ENCODE assay signal across 8 mouse cellular contexts in genomic region chr5:92263761-92264359, GRCm38 (mm10). TPM values are rescaled to one million over a fixed set of nuclear protein-coding genes. Genes with fewer than 3 reads are reported as not detected.
DNase-seq lines count a peak whose midpoint lies in the region; ATAC-seq and TF ChIP-seq lines count a peak whose summit lies in the region.

No protein-coding gene starts in this region.

- peak overlapping the region; percentile 55; the same call in 1 of the 2 replicates for H3K27ac ChIP-seq in limb, embryonic 13.5 days
- no peak overlapping the region for H3K27ac ChIP-seq in limb, embryonic 10.5 days
- no peak overlapping the region for H3K27ac ChIP-seq in forebrain, embryonic 11.5 days (ENCODE audit: low read depth, low read length)
- 0 out of 2 replicates have a peak overlapping the region, but pooled peaks have one; percentile 11 for H3K27ac ChIP-seq in heart, postnatal 0 days (ENCODE audit: low read depth)
- no peak overlapping the region for H3K27ac ChIP-seq in midbrain, embryonic 14.5 days (replicated peaks; ENCODE audit: low read depth, low read length)

- no peak overlapping the region for H3K9ac ChIP-seq in limb, embryonic 13.5 days
- no peak overlapping the region for H3K9ac ChIP-seq in forebrain, embryonic 11.5 days (ENCODE audit: low read length)
- H3K9ac ChIP-seq in heart, postnatal 0 days (replicated peaks; ENCODE audit: low read depth, low read length), result no peak overlapping the region
- no peak overlapping the region for H3K9ac ChIP-seq in midbrain, embryonic 14.5 days (replicated peaks; ENCODE audit: low read length)

- no peak overlapping the region for H3K4me3 ChIP-seq in limb, embryonic 13.5 days
- H3K4me3 ChIP-seq in limb, embryonic 10.5 days, result no peak overlapping the region
- no peak overlapping the region for H3K4me3 ChIP-seq in forebrain, embryonic 11.5 days (ENCODE audit: low read depth, low read length)
- no peak overlapping the region for H3K4me3 ChIP-seq in heart, postnatal 0 days (ENCODE audit: low read depth, low read length)
- H3K4me3 ChIP-seq in midbrain, embryonic 14.5 days (replicated peaks; ENCODE audit: low read depth, low read length), result no peak overlapping the region

- no peak overlapping the region for H3K4me2 ChIP-seq in limb, embryonic 13.5 days (replicated peaks)
- no peak overlapping the region for H3K4me2 ChIP-seq in forebrain, embryonic 11.5 days (ENCODE audit: low read depth, low read length, severe bottlenecking)
- no peak overlapping the region for H3K4me2 ChIP-seq in heart, postnatal 0 days (ENCODE audit: low read depth, low read length)
- no peak overlapping the region for H3K4me2 ChIP-seq in midbrain, embryonic 14.5 days (ENCODE audit: low read length)

- H3K36me3 ChIP-seq in limb, embryonic 13.5 days, result no peaks in the 10 kb centered on the region
- H3K36me3 ChIP-seq in limb, embryonic 10.5 days, result 0 out of 2 replicates have a peak, but pooled peaks cover 3% of the 10 kb centered on the region
- no peaks in the 10 kb centered on the region for H3K36me3 ChIP-seq in forebrain, embryonic 11.5 days (ENCODE audit: control insufficient read depth, insufficient read depth, low read length)
- H3K36me3 ChIP-seq in heart, postnatal 0 days (replicated peaks; ENCODE audit: control insufficient read depth, insufficient read depth, low read length), result no peaks in the 10 kb centered on the region
- H3K36me3 ChIP-seq in midbrain, embryonic 14.5 days (ENCODE audit: control insufficient read depth, insufficient read depth, low read length), result no peaks in the 10 kb centered on the region

- H3K27me3 ChIP-seq in limb, embryonic 13.5 days, result no peaks in the 10 kb centered on the region
- no peaks in the 10 kb centered on the region for H3K27me3 ChIP-seq in limb, embryonic 10.5 days (ENCODE audit: low read depth, poor library complexity, severe bottlenecking)
- H3K27me3 ChIP-seq in forebrain, embryonic 11.5 days (ENCODE audit: control insufficient read depth, insufficient read depth, low read length), result no peaks in the 10 kb centered on the region
- no peaks in the 10 kb centered on the region for H3K27me3 ChIP-seq in heart, postnatal 0 days (ENCODE audit: control insufficient read depth, insufficient read depth, low read length)
- no peaks in the 10 kb centered on the region for H3K27me3 ChIP-seq in midbrain, embryonic 14.5 days (ENCODE audit: control insufficient read depth, insufficient read depth, low read length)

- no peaks in the 10 kb centered on the region for H3K9me3 ChIP-seq in limb, embryonic 13.5 days
- no peaks in the 10 kb centered on the region for H3K9me3 ChIP-seq in limb, embryonic 10.5 days (replicated peaks)
- no peaks in the 10 kb centered on the region for H3K9me3 ChIP-seq in forebrain, embryonic 11.5 days (ENCODE audit: control insufficient read depth, low read length)
- no peaks in the 10 kb centered on the region for H3K9me3 ChIP-seq in heart, postnatal 0 days (replicated peaks; ENCODE audit: control insufficient read depth, low read length)
- no peaks in the 10 kb centered on the region for H3K9me3 ChIP-seq in midbrain, embryonic 14.5 days (ENCODE audit: control insufficient read depth, low read length)

- peak; percentile 74 for ATAC-seq in limb, embryonic 13.5 days (ENCODE audit: low FRiP score, low read depth)
- ATAC-seq in forebrain, embryonic 11.5 days (replicated peaks; ENCODE audit: low FRiP score), result peak; percentile 86
- ATAC-seq in heart, postnatal 0 days (ENCODE audit: insufficient read depth, low read depth), result peak; percentile 92
- peak; percentile 79 for ATAC-seq in midbrain, embryonic 14.5 days (ENCODE audit: low FRiP score, low TSS enrichment)
- ATAC-seq in granulocyte monocyte progenitor cell, adult 5-6 weeks (replicated peaks; ENCODE audit: poor library complexity, severe bottlenecking), result no peak

- TF ChIP-seq CTCF in heart, postnatal 0 days (IDR thresholded peaks at IDR 0.05; ENCODE audit: low read depth), result no peak

- no peak for TF ChIP-seq EP300 in heart, postnatal 0 days (IDR thresholded peaks at IDR 0.05; ENCODE audit: low read depth)

- no peak for DNase-seq in limb, embryonic 10.5 days (ENCODE audit: low spot score)
- DNase-seq in forebrain, embryonic 11.5 days (ENCODE audit: low spot score), result peak; percentile 64
- DNase-seq in heart, postnatal 0 days (ENCODE audit: low spot score), result peak; percentile 88
- DNase-seq in layer of hippocampus, postnatal 36 days, result peak; percentile 71
- DNase-seq in midbrain, embryonic 14.5 days, result peak; percentile 80
- peak; percentile 84 for DNase-seq in testis, postnatal 14 days (ENCODE audit: low spot score)

- peaks cover 11% of the 10 kb centered on the region for H3K4me1 ChIP-seq in limb, embryonic 13.5 days
- peaks cover 10% of the 10 kb centered on the region for H3K4me1 ChIP-seq in limb, embryonic 10.5 days
- peaks cover 4% of the 10 kb centered on the region; the same call in 1 of the 2 replicates for H3K4me1 ChIP-seq in forebrain, embryonic 11.5 days (replicated peaks; ENCODE audit: control insufficient read depth, insufficient read depth, low read length)
- 0 out of 2 replicates have a peak, but pooled peaks cover 11% of the 10 kb centered on the region for H3K4me1 ChIP-seq in heart, postnatal 0 days (ENCODE audit: control insufficient read depth, insufficient read depth)
- peaks cover 5% of the 10 kb centered on the region; the same call in 1 of the 2 replicates for H3K4me1 ChIP-seq in midbrain, embryonic 14.5 days (ENCODE audit: control insufficient read depth, insufficient read depth, low read length)

- 49% methylated on average over 4 of the region's 4 CpGs for WGBS in limb, embryonic 13.5 days
- 60% methylated on average over 4 of the region's 4 CpGs for WGBS in limb, embryonic 10.5 days
- WGBS in forebrain, embryonic 11.5 days, result 11% methylated on average over 4 of the region's 4 CpGs
- WGBS in heart, postnatal 0 days, result 11% methylated on average over 4 of the region's 4 CpGs
- 3% methylated on average over 4 of the region's 4 CpGs for WGBS in midbrain, embryonic 14.5 days

RNA-seq across cellular contexts. Expression of gene Ppef2, which starts 7.8 kb away (rescaled TPM):
- polyA plus RNA-seq in limb, embryonic 13.5 days (2015; fragmentation: Nextera tagmentation; extraction: Ambion mirVana), result 0.06 and 0.13 TPM in 2 replicates
- polyA plus RNA-seq in limb, embryonic 10.5 days (2016; fragmentation: Nextera tagmentation; extraction: Ambion mirVana), result 0.16 and 0.58 TPM in 2 replicates
- polyA plus RNA-seq in forebrain, embryonic 11.5 days (2014; fragmentation: Nextera tagmentation; extraction: Ambion mirVana), result not detected in 2 replicates
- 0.31 TPM in 1 of 2 replicates, not detected in the other for total RNA-seq in heart, postnatal 0 days (2014; rRNA removed; ENCODE audit: low replicate concordance)
- polyA plus RNA-seq in heart, postnatal 0 days (2015; fragmentation: Nextera tagmentation; extraction: Ambion mirVana), result 0.07 TPM in 1 of 2 replicates, not detected in the other
- total RNA-seq in layer of hippocampus, postnatal 36 days (2021), result under 1 TPM; 0.82 to 0.94 TPM
- 0.43 and 0.49 TPM in 2 replicates for polyA plus RNA-seq in midbrain, embryonic 14.5 days (2014; fragmentation: Nextera tagmentation; extraction: Ambion mirVana)
- total RNA-seq in granulocyte monocyte progenitor cell, adult 5-6 weeks (2014; fragmentation: Nextera tagmentation), result not detected in 2 replicates
- total RNA-seq in granulocyte monocyte progenitor cell, adult 5-6 weeks (2017), result not detected in 2 replicates

RNA-seq across cellular contexts. Expression of gene Naaa, which starts 14.1 kb away (rescaled TPM):
- 11.6 and 12.3 TPM in 2 replicates for polyA plus RNA-seq in limb, embryonic 13.5 days (2015; fragmentation: Nextera tagmentation; extraction: Ambion mirVana)
- polyA plus RNA-seq in limb, embryonic 10.5 days (2016; fragmentation: Nextera tagmentation; extraction: Ambion mirVana), result 8.8 and 9.2 TPM in 2 replicates
- 3.6 and 4.0 TPM in 2 replicates for polyA plus RNA-seq in forebrain, embryonic 11.5 days (2014; fragmentation: Nextera tagmentation; extraction: Ambion mirVana)
- total RNA-seq in heart, postnatal 0 days (2014; rRNA removed; ENCODE audit: low replicate concordance), result 5.7 and 9.7 TPM in 2 replicates
- 6.4 and 7.5 TPM in 2 replicates for polyA plus RNA-seq in heart, postnatal 0 days (2015; fragmentation: Nextera tagmentation; extraction: Ambion mirVana)
- total RNA-seq in layer of hippocampus, postnatal 36 days (2021), result 10 to 100 TPM; 45.7 to 48.5 TPM
- polyA plus RNA-seq in midbrain, embryonic 14.5 days (2014; fragmentation: Nextera tagmentation; extraction: Ambion mirVana), result 15.2 and 17.4 TPM in 2 replicates
- 5.8 and 17.9 TPM in 2 replicates for total RNA-seq in granulocyte monocyte progenitor cell, adult 5-6 weeks (2014; fragmentation: Nextera tagmentation)
- 7.2 and 11.9 TPM in 2 replicates for total RNA-seq in granulocyte monocyte progenitor cell, adult 5-6 weeks (2017)

RNA-seq across cellular contexts. Expression of gene Sdad1, which starts 46.4 kb away (rescaled TPM):
- polyA plus RNA-seq in limb, embryonic 13.5 days (2015; fragmentation: Nextera tagmentation; extraction: Ambion mirVana), result 46.5 and 48.4 TPM in 2 replicates
- 55.6 and 61.0 TPM in 2 replicates for polyA plus RNA-seq in limb, embryonic 10.5 days (2016; fragmentation: Nextera tagmentation; extraction: Ambion mirVana)
- 36.8 and 40.2 TPM in 2 replicates for polyA plus RNA-seq in forebrain, embryonic 11.5 days (2014; fragmentation: Nextera tagmentation; extraction: Ambion mirVana)
- total RNA-seq in heart, postnatal 0 days (2014; rRNA removed; ENCODE audit: low replicate concordance), result 34.0 and 37.0 TPM in 2 replicates
- 13.7 and 13.8 TPM in 2 replicates for polyA plus RNA-seq in heart, postnatal 0 days (2015; fragmentation: Nextera tagmentation; extraction: Ambion mirVana)
- total RNA-seq in layer of hippocampus, postnatal 36 days (2021), result 10 to 100 TPM; 21.9 to 22.2 TPM
- polyA plus RNA-seq in midbrain, embryonic 14.5 days (2014; fragmentation: Nextera tagmentation; extraction: Ambion mirVana), result 29.9 and 38.8 TPM in 2 replicates
- total RNA-seq in granulocyte monocyte progenitor cell, adult 5-6 weeks (2014; fragmentation: Nextera tagmentation), result 41.2 and 46.9 TPM in 2 replicates
- total RNA-seq in granulocyte monocyte progenitor cell, adult 5-6 weeks (2017), result 67.5 and 84.2 TPM in 2 replicates

RNA-seq across cellular contexts. Expression of gene U90926, which starts 48.7 kb away (rescaled TPM):
- polyA plus RNA-seq in limb, embryonic 13.5 days (2015; fragmentation: Nextera tagmentation; extraction: Ambion mirVana), result 0.39 TPM in 1 of 2 replicates, not detected in the other
- polyA plus RNA-seq in limb, embryonic 10.5 days (2016; fragmentation: Nextera tagmentation; extraction: Ambion mirVana), result not detected in 2 replicates
- polyA plus RNA-seq in forebrain, embryonic 11.5 days (2014; fragmentation: Nextera tagmentation; extraction: Ambion mirVana), result not detected in 2 replicates
- not detected in 2 replicates for total RNA-seq in heart, postnatal 0 days (2014; rRNA removed; ENCODE audit: low replicate concordance)
- not detected in 2 replicates for polyA plus RNA-seq in heart, postnatal 0 days (2015; fragmentation: Nextera tagmentation; extraction: Ambion mirVana)
- not detected for total RNA-seq in layer of hippocampus, postnatal 36 days (2021)
- polyA plus RNA-seq in midbrain, embryonic 14.5 days (2014; fragmentation: Nextera tagmentation; extraction: Ambion mirVana), result not detected in 2 replicates
- total RNA-seq in granulocyte monocyte progenitor cell, adult 5-6 weeks (2014; fragmentation: Nextera tagmentation), result not detected in 2 replicates
- total RNA-seq in granulocyte monocyte progenitor cell, adult 5-6 weeks (2017), result not detected in 2 replicates

Comparison
In these comparisons a context has a peak if more than half of its experiments do, and no peak if none do; other contexts are left out.
1. H3K27ac ChIP-seq: peak in limb, embryonic 13.5 days (single experiment) and heart, postnatal 0 days (single experiment); none in limb, embryonic 10.5 days (single experiment), forebrain, embryonic 11.5 days (single experiment) and midbrain, embryonic 14.5 days (single experiment).